Mouse (Mus musculus) neural tube, embryonic 14.5 days (tissue): ENCODE data around the gene Myrf. TPM values are rescaled to one million over a fixed set of nuclear protein-coding genes. Genes with fewer than 3 reads are reported as not detected.

Experiments
- ATAC-seq: fragments of 200-750 bp; cut with Nextera tagmentation; 2 replicates; pipeline ENCODE4 v1.8.0; 2017; ENCODE audit warnings: low read depth, mild to moderate bottlenecking, moderate TSS enrichment, moderate library complexity
- H3K27ac ChIP-seq: fragments of 300-500 bp; sonication (generic); 2 replicates; pipeline ENCODE4 v1.5.1; 2014; ENCODE audit warnings: low read depth, mild to moderate bottlenecking, control low read depth, low read length, moderate library complexity, mixed read lengths
- H3K27me3 ChIP-seq: fragments of 300-500 bp; sonication (generic); 2 replicates; pipeline ENCODE4 v1.6.1; 2014; ENCODE audit warnings: low read length; ENCODE audit not compliant: control insufficient read depth, insufficient read depth
- H3K36me3 ChIP-seq: fragments of 300-500 bp; sonication (generic); 2 replicates; pipeline ENCODE4 v1.6.1; 2014; ENCODE audit warnings: low read length, mixed read lengths; ENCODE audit not compliant: control insufficient read depth, insufficient read depth
- H3K4me1 ChIP-seq: fragments of 300-500 bp; sonication (generic); 2 replicates; pipeline ENCODE4 v1.6.1; 2014; ENCODE audit warnings: low read length; ENCODE audit not compliant: control insufficient read depth, insufficient read depth
- H3K4me2 ChIP-seq: fragments of 300-500 bp; sonication (generic); 2 replicates; pipeline ENCODE4 v1.6.1; 2014; ENCODE audit warnings: mild to moderate bottlenecking, low read depth, low read length, control low read depth
- H3K4me3 ChIP-seq: fragments of 300-500 bp; sonication (generic); 2 replicates; pipeline ENCODE4 v1.5.1; 2014; ENCODE audit warnings: low read depth, low read length, control low read depth, mixed read lengths
- H3K9ac ChIP-seq: fragments of 300-500 bp; sonication (generic); replicated peaks from 2 replicates; pipeline ENCODE4 v1.6.1; 2014; ENCODE audit warnings: low read depth, mild to moderate bottlenecking, control low read depth, low read length, mixed read lengths
- H3K9me3 ChIP-seq: fragments of 300-500 bp; sonication (generic); 2 replicates; pipeline ENCODE4 v1.6.1; 2016; ENCODE audit warnings: low read length; ENCODE audit not compliant: control insufficient read depth
- WGBS: fragments of 180-500 bp; shearing (Covaris S2); extraction: QIAGEN DNeasy Blood & Tissue Kit; methylation state at CpG from one replicate; pipeline ENCODE4 v1.1.7; 2014; 5-methylcytosine and 5-hydroxymethylcytosine counted together
- polyA plus RNA-seq: library from polyadenylated mRNA; unstranded; fragments of >200 nt; fragmentation: Nextera tagmentation; extraction: Ambion mirVana; gene quantifications from 2 replicates; pipeline ENCODE4 v1.2.1, GENCODE M21; 2014

Myrf gene
- polyA plus RNA-seq, 1 experiment from 2014 or later, result 0.76 TPM

- Histone ChIP-seq H3K4me2 (no peak overlapping the region), H3K27me3 (peaks cover 5% of the 10 kb centered on the region)
Observed at GRCm38 (mm10) chr19:10239419-10239818, 1.1 kb downstream of the Myrf start.

GRCm38 (mm10) chr19:10238477-10238876, 2.1 kb downstream of the Myrf start:
- peaks cover 4% of the 10 kb centered on the region; the same call in 1 of the 2 replicates for H3K4me1 ChIP-seq
- H3K27me3 ChIP-seq, result peaks cover 5% of the 10 kb centered on the region
- H3K36me3 ChIP-seq, result no peaks in the 10 kb centered on the region
- no peak overlapping the region for H3K27ac ChIP-seq
- H3K4me3 ChIP-seq, result no peak overlapping the region
- no peaks in the 10 kb centered on the region for H3K9me3 ChIP-seq
- H3K4me2 ChIP-seq, result no peak overlapping the region
- WGBS, result 78% methylated on average over 3 of the region's 3 CpGs
- H3K9ac ChIP-seq, result no peak overlapping the region
- no peak for ATAC-seq

More at GRCm38 (mm10) chr19:10239419-10239818, 1.1 kb downstream of the Myrf start:
- no peaks in the 10 kb centered on the region for H3K36me3 ChIP-seq
- no peaks in the 10 kb centered on the region for H3K9me3 ChIP-seq
- no peak overlapping the region for H3K27ac ChIP-seq
- no peak; the same call in 1 of the 2 replicates for ATAC-seq
- peaks cover 4% of the 10 kb centered on the region; the same call in 1 of the 2 replicates for H3K4me1 ChIP-seq
- H3K4me3 ChIP-seq, result no peak overlapping the region
- 53% methylated on average over 2 of the region's 2 CpGs for WGBS
- H3K9ac ChIP-seq, result no peak overlapping the region

- WGBS, result 89% methylated on average over 9 of the region's 9 CpGs
- no peak for ATAC-seq
- Histone ChIP-seq H3K4me3 (no peak overlapping the region), H3K4me1 (peaks cover 4% of the 10 kb centered on the region; the same call in 1 of the 2 replicates), H3K27ac (no peak overlapping the region), H3K36me3 (no peaks in the 10 kb centered on the region), H3K9me3 (no peaks in the 10 kb centered on the region), H3K9ac (no peak overlapping the region), H3K27me3 (peaks cover 5% of the 10 kb centered on the region), H3K4me2 (no peak overlapping the region)
Observed at GRCm38 (mm10) chr19:10235784-10236565, 4.6 kb downstream of the Myrf start.

GRCm38 (mm10) chr19:10232327-10233017, 8.1 kb downstream of the Myrf start:
- H3K4me1 ChIP-seq, result no peaks in the 10 kb centered on the region
- H3K27me3 ChIP-seq, result no peaks in the 10 kb centered on the region
- H3K9ac ChIP-seq, result no peak overlapping the region
- ATAC-seq, result no peak
- H3K4me3 ChIP-seq, result no peak overlapping the region
- no peak overlapping the region for H3K27ac ChIP-seq
- H3K4me2 ChIP-seq, result no peak overlapping the region
- no peaks in the 10 kb centered on the region for H3K36me3 ChIP-seq
- no peaks in the 10 kb centered on the region for H3K9me3 ChIP-seq
- WGBS, result 31% methylated on average over 9 of the region's 9 CpGs

GRCm38 (mm10) chr19:10231871-10232270, 8.7 kb downstream of the Myrf start:
- H3K36me3 ChIP-seq, result no peaks in the 10 kb centered on the region
- no peak overlapping the region for H3K4me2 ChIP-seq
- no peaks in the 10 kb centered on the region for H3K9me3 ChIP-seq
- no peak for ATAC-seq
- 13% methylated on average over 5 of the region's 5 CpGs for WGBS
- H3K27me3 ChIP-seq, result no peaks in the 10 kb centered on the region
- no peak overlapping the region for H3K4me3 ChIP-seq
- H3K4me1 ChIP-seq, result no peaks in the 10 kb centered on the region
- H3K9ac ChIP-seq, result no peak overlapping the region
- H3K27ac ChIP-seq, result no peak overlapping the region

- Histone ChIP-seq H3K27me3 (no peaks in the 10 kb centered on the region), H3K4me1 (no peaks in the 10 kb centered on the region), H3K36me3 (no peaks in the 10 kb centered on the region), H3K9me3 (no peaks in the 10 kb centered on the region), H3K9ac (no peak overlapping the region), H3K4me2 (no peak overlapping the region), H3K27ac (no peak overlapping the region), H3K4me3 (no peak overlapping the region)
- WGBS, result 11% methylated on average over 7 of the region's 7 CpGs
- no peak for ATAC-seq
Observed at GRCm38 (mm10) chr19:10231016-10231415, 9.5 kb downstream of the Myrf start.

GRCm38 (mm10) chr19:10225767-10226166, 14.8 kb downstream of the Myrf start:
- H3K9me3 ChIP-seq, result no peaks in the 10 kb centered on the region
- H3K27me3 ChIP-seq, result no peaks in the 10 kb centered on the region
- H3K4me1 ChIP-seq, result no peaks in the 10 kb centered on the region
- H3K4me3 ChIP-seq, result no peak overlapping the region
- no peak for ATAC-seq
- no peak overlapping the region for H3K9ac ChIP-seq
- H3K36me3 ChIP-seq, result no peaks in the 10 kb centered on the region
- H3K27ac ChIP-seq, result no peak overlapping the region
- WGBS, result 90% methylated on average over 4 of the region's 4 CpGs
- no peak overlapping the region for H3K4me2 ChIP-seq

GRCm38 (mm10) chr19:10224637-10225453, 15.7 kb downstream of the Myrf start:
- Histone ChIP-seq H3K9me3 (no peaks in the 10 kb centered on the region), H3K27me3 (no peaks in the 10 kb centered on the region), H3K27ac (no peak overlapping the region), H3K36me3 (no peaks in the 10 kb centered on the region), H3K4me2 (no peak overlapping the region), H3K4me1 (no peaks in the 10 kb centered on the region), H3K4me3 (no peak overlapping the region), H3K9ac (no peak overlapping the region)
- no peak for ATAC-seq
- WGBS, result 43% methylated on average over 26 of the region's 26 CpGs
